Mouse (Mus musculus): ENCODE results near the gene Cpxm2. TPM values are rescaled to one million over a fixed set of nuclear protein-coding genes. Genes with fewer than 3 reads are reported as not detected.

Cpxm2 gene
- polyA plus RNA-seq (2012; rRNA removed) (0.04 TPM in 1 of 2 replicates, not detected in the other), polyA plus RNA-seq (2014; fragmentation: Nextera tagmentation; extraction: Ambion mirVana) (not detected in 2 replicates)

GRCm38 (mm10) chr7:132154368-132154961 is at the start of gene Cpxm2:
Gene Cpxm2, minus strand, starts transcription at chr7:132154739.
- WGBS (ENCODE audit: insufficient replicate concordance) = 5% methylated on average over 43 of the region's 43 CpGs
- no peaks in the 10 kb centered on the region for H3K9me3 ChIP-seq (ENCODE audit: control insufficient read depth, low read length)
- no peaks in the 10 kb centered on the region for H3K4me1 ChIP-seq (replicated peaks; ENCODE audit: control insufficient read depth in 2 of 2, insufficient read depth in 2 of 2, low read length in 1 of 2)
- no peak within 1 kb of the TSS for H3K9ac ChIP-seq (replicated peaks)
- no peaks in the 10 kb centered on the region for H3K36me3 ChIP-seq (replicated peaks; ENCODE audit: control insufficient read depth, insufficient read depth, low read depth)
- no peak within 1 kb of the TSS for H3K4me3 ChIP-seq (ENCODE audit: insufficient read depth in 1 of 2, low read depth in 2 of 2, low read length in 2 of 2)
- peaks cover 10% of the 10 kb centered on the region; the same call in 1 of the 2 replicates for H3K27me3 ChIP-seq (ENCODE audit: control insufficient read depth, insufficient read depth, low read length)
- ATAC-seq (ENCODE audit: insufficient read depth) (no peak), DNase-seq (ENCODE audit: low read depth in 3 of 3, low spot score in 3 of 3) (no peak)
- H3K4me2 ChIP-seq (ENCODE audit: low read depth) = no peak within 1 kb of the TSS
- no peak for TF ChIP-seq CTCF (IDR thresholded peaks at IDR 0.05; ENCODE audit: low read depth)
- TF ChIP-seq EP300 (IDR thresholded peaks at IDR 0.05; ENCODE audit: low read depth) = no peak
- H3K27ac ChIP-seq = no peak within 1 kb of the TSS

- WGBS (ENCODE audit: insufficient replicate concordance) = 0% methylated on average over 1 of the region's 1 CpGs
- no peak for ATAC-seq (ENCODE audit: insufficient read depth)
- Histone ChIP-seq H3K4me1 (replicated peaks; ENCODE audit: control insufficient read depth in 2 of 2, insufficient read depth in 2 of 2, low read length in 1 of 2) (no peaks in the 10 kb centered on the region), H3K27ac (no peak overlapping the region), H3K4me2 (ENCODE audit: low read depth) (no peak overlapping the region), H3K9me3 (ENCODE audit: control insufficient read depth, low read length) (no peaks in the 10 kb centered on the region), H3K27me3 (ENCODE audit: control insufficient read depth, insufficient read depth, low read length) (no peaks in the 10 kb centered on the region), H3K9ac (replicated peaks) (no peak overlapping the region), H3K36me3 (replicated peaks; ENCODE audit: control insufficient read depth, insufficient read depth, low read depth) (no peaks in the 10 kb centered on the region), H3K4me3 (ENCODE audit: insufficient read depth in 1 of 2, low read depth in 2 of 2, low read length in 2 of 2) (no peak overlapping the region)
- no peak for DNase-seq (ENCODE audit: low read depth in 3 of 3, low spot score in 3 of 3)
- TF ChIP-seq EP300 (IDR thresholded peaks at IDR 0.05; ENCODE audit: low read depth) (no peak), CTCF (IDR thresholded peaks at IDR 0.05; ENCODE audit: low read depth) (no peak)
These were observed 49.6 kb upstream of the Cpxm2 start for GRCm38 (mm10) chr7:132204073-132204612.

- Histone ChIP-seq H3K36me3 (replicated peaks; ENCODE audit: control insufficient read depth, insufficient read depth, low read depth) (no peaks in the 10 kb centered on the region), H3K4me1 (replicated peaks; ENCODE audit: control insufficient read depth in 2 of 2, insufficient read depth in 2 of 2, low read length in 1 of 2) (no peaks in the 10 kb centered on the region), H3K9me3 (ENCODE audit: control insufficient read depth, low read length) (no peaks in the 10 kb centered on the region), H3K9ac (replicated peaks) (no peak overlapping the region), H3K4me3 (ENCODE audit: insufficient read depth in 1 of 2, low read depth in 2 of 2, low read length in 2 of 2) (no peak overlapping the region), H3K27ac (no peak overlapping the region), H3K4me2 (ENCODE audit: low read depth) (no peak overlapping the region), H3K27me3 (ENCODE audit: control insufficient read depth, insufficient read depth, low read length) (no peaks in the 10 kb centered on the region)
- TF ChIP-seq EP300 (IDR thresholded peaks at IDR 0.05; ENCODE audit: low read depth) (no peak), CTCF (IDR thresholded peaks at IDR 0.05; ENCODE audit: low read depth) (no peak)
- WGBS (ENCODE audit: insufficient replicate concordance) = 47% methylated on average over 6 of the region's 6 CpGs
- ATAC-seq (ENCODE audit: insufficient read depth) (no peak), DNase-seq (ENCODE audit: low read depth in 3 of 3, low spot score in 3 of 3) (no peak)
These were observed 45.1 kb upstream of the Cpxm2 start for GRCm38 (mm10) chr7:132199686-132200085.

- no peak overlapping the region for H3K9ac ChIP-seq (replicated peaks)
- no peak overlapping the region for H3K4me2 ChIP-seq (ENCODE audit: low read depth)
- H3K27me3 ChIP-seq (ENCODE audit: control insufficient read depth, insufficient read depth, low read length) = no peaks in the 10 kb centered on the region
- H3K4me1 ChIP-seq (replicated peaks; ENCODE audit: control insufficient read depth in 2 of 2, insufficient read depth in 2 of 2, low read length in 1 of 2) = no peaks in the 10 kb centered on the region
- DNase-seq (ENCODE audit: low read depth in 3 of 3, low spot score in 3 of 3) (no peak), ATAC-seq (ENCODE audit: insufficient read depth) (no peak)
- H3K27ac ChIP-seq = no peak overlapping the region
- H3K4me3 ChIP-seq (ENCODE audit: insufficient read depth in 1 of 2, low read depth in 2 of 2, low read length in 2 of 2) = no peak overlapping the region
- no peaks in the 10 kb centered on the region for H3K36me3 ChIP-seq (replicated peaks; ENCODE audit: control insufficient read depth, insufficient read depth, low read depth)
- no peaks in the 10 kb centered on the region for H3K9me3 ChIP-seq (ENCODE audit: control insufficient read depth, low read length)
- TF ChIP-seq EP300 (IDR thresholded peaks at IDR 0.05; ENCODE audit: low read depth) = no peak
- no peak for TF ChIP-seq CTCF (IDR thresholded peaks at IDR 0.05; ENCODE audit: low read depth)
- 70% methylated on average over 1 of the region's 1 CpGs for WGBS (ENCODE audit: insufficient replicate concordance)
These were observed 44.3 kb upstream of the Cpxm2 start for GRCm38 (mm10) chr7:132198806-132199205.

- H3K27me3 ChIP-seq (ENCODE audit: control insufficient read depth, insufficient read depth, low read length) = no peaks in the 10 kb centered on the region
- H3K4me3 ChIP-seq (ENCODE audit: insufficient read depth in 1 of 2, low read depth in 2 of 2, low read length in 2 of 2) = no peak overlapping the region
- no peak for DNase-seq (ENCODE audit: low read depth in 3 of 3, low spot score in 3 of 3)
- H3K9me3 ChIP-seq (ENCODE audit: control insufficient read depth, low read length) = no peaks in the 10 kb centered on the region
- H3K36me3 ChIP-seq (replicated peaks; ENCODE audit: control insufficient read depth, insufficient read depth, low read depth) = no peaks in the 10 kb centered on the region
- TF ChIP-seq EP300 (IDR thresholded peaks at IDR 0.05; ENCODE audit: low read depth) (no peak), CTCF (IDR thresholded peaks at IDR 0.05; ENCODE audit: low read depth) (no peak)
- ATAC-seq (ENCODE audit: insufficient read depth) = no peak
- no peak overlapping the region for H3K9ac ChIP-seq (replicated peaks)
- H3K4me1 ChIP-seq (replicated peaks; ENCODE audit: control insufficient read depth in 2 of 2, insufficient read depth in 2 of 2, low read length in 1 of 2) = no peaks in the 10 kb centered on the region
- H3K4me2 ChIP-seq (ENCODE audit: low read depth) = no peak overlapping the region
- WGBS (ENCODE audit: insufficient replicate concordance) = 24% methylated on average over 7 of the region's 7 CpGs
- H3K27ac ChIP-seq = no peak overlapping the region
These were observed 43.4 kb upstream of the Cpxm2 start for GRCm38 (mm10) chr7:132197817-132198475.
